Mouse (Mus musculus) cerebellum, adult 11-12 months (tissue): Measurements from ENCODE around the gene Maml2.

Experiments used
- DNase-seq: peaks from one replicate; pipeline ENCODE4 v3.0.0; 2022

Maml2 gene

GRCm38 (mm10) chr9:13538200-13538599 lies 240.4 kb downstream of the Maml2 start:
- no peak for DNase-seq

DNA sequence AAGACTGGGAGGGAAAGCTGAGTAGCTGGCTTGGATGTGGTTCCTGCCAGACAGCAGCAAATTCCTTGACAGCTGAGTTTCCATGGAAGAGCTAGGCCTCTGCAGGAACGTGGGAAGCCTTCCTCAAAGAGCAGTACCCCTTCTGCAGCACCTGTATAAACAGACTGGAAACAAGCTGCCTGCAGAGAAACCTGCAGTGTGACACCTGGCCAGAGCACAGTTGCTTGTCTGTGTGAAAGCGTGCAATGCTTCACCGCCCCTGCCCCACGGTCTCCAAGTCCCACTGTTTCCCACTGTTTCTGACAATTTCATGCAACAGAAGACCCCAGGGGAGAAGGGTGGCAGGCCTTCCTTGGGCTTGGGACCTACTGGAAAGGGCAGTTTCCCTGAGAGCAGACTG lies 241.8 kb downstream of the Maml2 start:
- DNase-seq, result no peak

- no peak for DNase-seq
These were observed 242.5 kb downstream of the Maml2 start for GRCm38 (mm10) chr9:13540227-13540626.

DNA sequence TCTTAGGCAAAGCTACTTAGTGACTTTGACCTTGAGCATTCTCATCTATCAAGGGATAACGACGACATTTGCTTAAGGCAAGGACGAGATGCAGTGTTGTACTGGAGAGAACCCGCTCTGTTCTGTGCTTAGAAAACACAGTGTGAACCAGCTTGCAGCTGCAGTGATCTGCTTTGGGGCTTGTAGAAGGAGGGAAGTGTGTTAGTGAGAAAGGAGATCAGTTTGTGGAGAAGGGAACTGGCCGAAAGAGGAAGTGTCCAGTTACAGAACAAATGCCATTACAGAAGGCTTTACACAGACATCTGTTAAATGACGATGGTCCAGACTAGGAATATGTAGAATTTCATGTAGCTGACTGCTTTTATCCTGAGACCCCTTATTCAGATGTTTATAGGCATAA lies 243.0 kb downstream of the Maml2 start:
- no peak for DNase-seq

DNA sequence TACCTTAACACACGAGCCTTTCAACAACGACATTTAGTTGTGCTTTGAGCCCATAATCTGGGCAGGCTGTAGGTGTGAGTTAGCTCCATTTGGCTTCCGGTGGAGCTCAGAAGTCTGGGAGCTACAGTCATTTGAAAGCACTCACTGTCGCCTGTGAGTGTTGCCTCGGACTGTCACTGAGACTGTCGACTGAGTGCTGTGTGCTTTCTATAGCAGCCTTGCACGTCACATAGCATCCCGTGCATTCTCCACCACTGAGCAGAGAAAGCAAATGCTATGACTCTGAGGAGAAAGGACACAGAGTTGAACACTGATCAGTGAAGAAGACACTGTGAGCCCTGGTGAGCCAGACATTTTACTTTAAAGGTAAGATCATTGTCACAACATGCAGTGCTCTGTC lies 245.4 kb downstream of the Maml2 start:
- no peak for DNase-seq

DNA sequence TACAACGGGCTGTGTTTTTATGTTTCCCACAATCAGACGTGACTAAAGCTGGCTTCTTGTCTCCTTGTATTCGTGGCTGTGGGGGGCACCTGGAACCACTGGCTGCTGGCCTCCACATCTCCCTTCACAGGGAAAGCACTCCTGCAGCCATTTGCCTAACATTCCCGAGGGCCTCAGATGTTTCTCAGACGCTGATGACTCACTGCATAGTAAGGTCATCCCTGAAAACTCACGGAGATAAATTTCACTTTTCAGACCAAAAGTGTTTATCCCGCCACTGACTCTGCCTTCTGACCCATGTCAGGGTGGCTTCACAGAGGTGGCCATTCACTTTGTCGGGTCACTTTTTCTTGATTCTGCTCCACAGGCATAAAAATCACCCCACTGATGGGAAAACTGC lies 246.4 kb downstream of the Maml2 start:
- DNase-seq, result no peak

GRCm38 (mm10) chr9:13545726-13546125 lies 248.0 kb downstream of the Maml2 start:
- no peak for DNase-seq

GRCm38 (mm10) chr9:13549911-13550310 lies 252.2 kb downstream of the Maml2 start:
- DNase-seq, result no peak

GRCm38 (mm10) chr9:13552380-13553052 lies 254.8 kb downstream of the Maml2 start:
- no peak for DNase-seq

GRCm38 (mm10) chr9:13554773-13555172 lies 257.0 kb downstream of the Maml2 start:
- DNase-seq, result no peak

DNA sequence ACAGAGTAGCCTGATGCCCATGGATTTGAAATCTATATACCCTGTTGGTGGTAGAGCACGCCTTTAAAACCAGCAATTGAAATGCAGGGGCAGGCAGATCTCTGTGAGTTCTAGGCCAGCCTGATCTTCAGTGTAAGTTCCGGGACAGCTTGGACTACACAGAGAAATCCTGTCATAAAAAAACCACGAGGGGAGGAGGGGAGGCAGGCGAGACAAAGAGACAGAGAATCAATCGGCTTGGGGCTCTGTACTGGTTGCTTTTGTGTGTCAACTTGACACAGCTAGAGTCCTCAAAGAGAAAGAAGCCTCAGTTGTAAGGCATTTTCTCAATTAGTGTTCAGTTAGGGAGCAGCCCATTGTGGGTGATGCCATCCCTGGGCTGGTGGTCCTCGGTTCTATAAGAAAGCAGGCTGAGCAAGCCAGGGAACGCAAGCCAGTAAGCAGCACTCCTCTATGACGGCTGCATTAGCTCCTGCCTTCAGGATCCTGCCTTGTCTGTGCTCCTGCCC lies 258.3 kb downstream of the Maml2 start:
- no peak for DNase-seq

DNA sequence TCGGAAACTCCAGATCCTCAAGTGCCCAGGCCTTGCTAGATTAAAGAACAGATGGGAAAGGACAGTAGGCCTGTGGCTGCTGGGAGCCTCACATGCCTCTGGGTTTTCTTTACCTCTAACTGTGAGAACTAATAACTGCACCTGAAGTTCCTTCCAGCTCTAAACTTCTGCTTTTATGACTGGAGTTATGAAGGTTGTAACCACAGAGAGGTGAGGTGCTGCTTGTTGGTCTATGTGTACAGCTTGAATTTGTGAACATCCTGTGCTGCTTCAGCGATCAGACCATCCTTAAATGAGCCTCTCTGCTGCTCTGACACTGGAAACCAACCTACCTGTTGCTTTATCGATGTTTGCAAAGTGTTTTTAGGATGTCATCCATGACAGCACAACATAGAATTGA lies 258.9 kb downstream of the Maml2 start:
- DNase-seq, result no peak

DNA sequence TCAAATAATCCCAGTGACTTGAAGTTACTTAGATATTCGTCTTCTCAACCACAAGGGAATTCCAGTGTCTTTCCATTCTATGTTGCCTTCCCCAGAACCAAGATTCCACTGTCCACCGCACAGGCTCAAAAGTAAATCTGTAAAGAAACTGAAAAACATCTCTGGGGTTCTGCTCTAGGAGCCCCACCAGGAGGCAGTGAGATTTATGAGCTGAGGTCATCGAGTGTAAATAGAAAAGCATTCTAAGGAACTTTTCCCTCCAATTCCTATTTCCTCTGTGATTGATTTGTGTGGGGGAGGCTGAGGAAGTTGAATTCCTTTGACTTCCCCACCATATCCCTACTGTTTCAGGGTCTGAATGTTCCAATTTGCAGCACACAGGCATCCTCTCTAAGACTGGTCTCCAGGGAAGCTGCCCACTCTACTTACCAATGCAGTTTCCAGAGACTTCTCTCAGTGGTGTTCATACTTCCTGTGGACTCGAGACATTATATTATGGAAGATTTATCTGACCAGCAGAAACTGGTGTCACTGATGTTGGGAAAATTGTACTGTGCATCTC lies 261.1 kb downstream of the Maml2 start:
- DNase-seq, result no peak

- no peak for DNase-seq
These were observed 262.9 kb downstream of the Maml2 start for GRCm38 (mm10) chr9:13560651-13561050.

DNA sequence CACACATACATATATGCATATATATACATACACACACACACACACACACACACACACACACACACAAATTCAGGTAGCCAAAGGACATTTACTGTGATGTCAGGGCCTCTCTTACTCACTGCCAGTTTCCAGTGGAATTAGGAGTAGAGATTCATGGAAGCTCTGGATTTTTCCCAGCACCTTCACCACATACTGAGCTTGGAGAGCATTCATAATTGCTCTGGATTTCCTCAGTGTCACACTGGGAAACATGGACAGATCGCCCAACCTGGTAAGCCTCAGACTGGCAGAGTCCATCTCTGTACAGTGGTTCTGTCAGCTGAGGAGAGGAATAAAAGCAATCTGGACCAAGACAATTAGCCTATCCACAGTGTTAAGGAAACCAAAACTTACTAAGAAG lies 263.6 kb downstream of the Maml2 start:
- no peak for DNase-seq

DNA sequence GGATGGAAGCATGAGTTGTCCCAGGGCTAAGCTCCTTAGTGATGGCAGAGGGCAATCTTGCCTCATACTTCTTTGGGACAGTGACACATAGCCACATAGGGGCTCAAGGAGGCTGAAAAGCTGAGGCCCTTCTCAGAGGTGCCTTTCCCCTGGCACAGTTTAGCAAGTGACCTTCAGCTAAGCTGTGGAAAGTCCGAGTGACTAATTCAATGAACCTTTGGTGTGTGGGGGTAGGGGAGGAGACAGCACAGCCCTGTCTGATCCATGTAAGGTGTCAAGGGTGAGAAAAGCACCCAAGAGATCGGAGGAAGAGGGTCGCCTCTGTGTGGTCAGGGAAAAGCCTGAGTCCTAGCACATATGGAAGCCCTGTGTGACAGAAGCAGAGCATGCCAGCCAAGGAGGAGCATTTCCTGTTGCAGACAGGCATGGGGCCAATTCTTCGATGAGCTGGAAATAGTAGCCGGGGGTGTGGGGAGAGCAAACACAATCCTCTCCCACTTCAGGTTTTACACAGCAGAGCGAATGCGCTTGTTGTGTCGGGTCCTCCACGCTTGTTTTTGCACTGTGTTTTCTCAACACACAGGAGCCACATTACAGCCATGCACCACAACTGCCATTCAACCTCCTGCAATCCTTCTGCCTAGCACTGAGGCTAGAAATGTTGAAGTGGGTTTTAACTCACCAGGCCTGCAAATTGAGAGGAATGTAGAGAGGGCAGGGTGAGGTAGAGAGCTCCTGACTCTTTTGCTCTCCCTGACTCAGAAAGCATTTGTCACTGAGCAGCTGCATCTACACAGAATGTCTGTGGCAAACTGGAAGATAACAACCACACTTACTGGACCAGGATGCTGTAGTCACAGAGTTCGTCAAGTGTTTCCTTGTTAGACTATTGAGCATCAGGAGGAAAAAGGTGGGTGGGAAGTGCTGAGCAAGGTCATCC lies 266.0 kb downstream of the Maml2 start:
- peak; percentile 95 for DNase-seq

GRCm38 (mm10) chr9:13565343-13566019 lies 267.7 kb downstream of the Maml2 start:
- no peak for DNase-seq

DNA sequence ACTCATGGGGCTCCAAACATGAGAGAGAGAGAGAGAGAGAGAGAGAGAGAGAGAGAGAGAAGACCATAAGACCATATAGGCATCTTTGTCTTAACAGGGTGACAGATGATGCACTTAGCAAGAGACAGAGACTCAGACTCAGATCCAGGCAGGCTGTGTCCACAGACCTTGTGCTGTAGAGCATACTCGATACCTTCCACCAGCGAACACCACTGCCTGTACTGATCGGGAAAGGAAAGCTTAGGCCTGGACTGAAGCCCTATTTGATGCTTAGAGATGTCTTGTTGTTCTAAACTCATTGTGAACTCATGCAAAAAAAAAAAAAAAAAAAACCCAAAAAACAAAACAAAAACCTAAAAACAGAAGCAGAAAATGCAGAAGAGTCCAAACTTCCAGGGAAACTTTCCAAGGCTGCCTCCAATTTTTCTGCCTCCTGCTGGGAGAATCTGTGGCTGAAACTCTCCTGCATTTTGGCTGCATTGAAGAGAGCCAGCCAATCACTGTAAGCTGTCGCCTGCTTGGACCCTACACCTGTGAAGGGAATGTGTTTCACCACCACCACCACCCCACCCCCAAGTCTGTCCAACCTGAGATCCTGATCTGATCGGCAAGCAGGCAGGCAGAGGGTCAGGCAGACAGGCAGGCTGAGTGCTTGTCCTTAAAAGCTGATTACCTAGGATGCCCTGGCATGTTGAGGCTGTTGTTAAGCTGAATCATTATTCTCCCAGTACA lies 268.6 kb downstream of the Maml2 start:
- peak; percentile 60 for DNase-seq

- no peak for DNase-seq
These were observed 271.3 kb downstream of the Maml2 start for GRCm38 (mm10) chr9:13569023-13569422.

DNA sequence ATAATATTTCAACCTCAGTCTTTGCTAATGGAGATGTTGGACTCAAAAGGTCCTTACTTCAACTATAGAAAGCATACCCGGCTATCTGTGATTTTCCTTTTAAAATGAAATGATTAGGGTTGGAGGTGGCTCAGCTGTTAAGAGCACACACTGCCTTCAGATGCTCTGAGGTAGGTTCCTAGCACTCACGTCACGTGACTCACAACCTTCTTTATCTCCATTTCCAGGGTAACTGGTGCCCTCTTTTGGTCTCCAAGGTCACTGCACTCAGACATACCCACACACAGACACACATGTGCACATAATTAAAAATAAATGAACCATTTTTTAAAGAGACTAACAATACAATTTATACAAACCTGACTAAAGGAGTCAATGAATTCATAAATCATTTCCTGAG lies 275.1 kb downstream of the Maml2 start:
- DNase-seq, result no peak

DNA sequence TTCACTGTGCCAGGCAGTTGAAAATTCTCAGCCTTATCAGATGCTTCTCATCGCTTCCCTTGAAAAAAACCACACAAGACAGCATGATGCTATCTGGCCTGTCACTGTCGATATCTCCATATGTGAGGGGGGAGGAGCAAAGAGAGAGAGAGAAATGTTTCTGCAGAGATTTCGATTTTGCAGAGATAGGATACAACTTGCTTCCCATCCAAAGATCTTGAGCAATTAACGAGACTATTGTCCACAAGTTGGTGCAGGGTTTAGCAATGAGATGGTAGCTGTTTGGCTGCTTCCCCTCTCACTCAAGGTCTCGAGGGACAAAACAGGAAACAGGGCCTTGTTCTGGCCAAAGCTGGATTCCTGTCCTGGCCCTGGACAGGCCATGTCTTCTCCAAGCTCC lies 276.3 kb downstream of the Maml2 start:
- no peak for DNase-seq

- no peak for DNase-seq
These were observed 277.2 kb downstream of the Maml2 start for GRCm38 (mm10) chr9:13574913-13575312.
